Comparison of ENCODE assay signal across 1 mouse cellular context in the genomic region with DNA sequence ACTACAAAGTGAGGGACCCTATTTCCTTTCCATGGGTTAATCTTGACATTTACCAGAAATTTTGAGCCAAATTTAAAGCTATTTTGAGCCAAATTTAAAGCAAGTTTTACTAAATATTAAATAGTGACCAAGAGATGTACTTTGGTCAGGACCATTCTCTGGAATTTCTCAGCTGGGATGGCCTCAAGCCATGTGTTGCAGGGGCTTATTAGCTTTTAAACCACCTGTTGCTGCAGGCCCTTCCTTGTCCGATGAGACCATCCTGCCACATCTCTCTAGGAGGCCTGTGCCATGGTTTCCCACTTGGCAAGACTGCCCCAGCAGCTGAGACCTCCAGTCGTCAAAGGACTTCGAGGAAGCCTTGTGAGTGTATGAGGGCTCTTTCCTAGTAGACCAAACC.
TF ChIP-seq lines count a peak whose summit lies in the region.

No protein-coding gene starts in this region.

TF ChIP-seq in MEL, 35 proteins besides CTCF, POLR2A, EP300 and RAD21 (continued from another document):
- TF ChIP-seq ZNF384 (IDR thresholded peaks at IDR 0.05; ENCODE audit: low read depth, low read length) (no peak), TCF12 (IDR thresholded peaks at IDR 0.05; ENCODE audit: low read depth, low read length) (no peak), SMC3 (IDR thresholded peaks at IDR 0.05; ENCODE audit: low read depth, low read length) (no peak), USF2 (IDR thresholded peaks at IDR 0.05; ENCODE audit: borderline replicate concordance in 1 of 2, insufficient read depth in 1 of 2, low read depth in 1 of 2, low read length in 2 of 2) (no peak), TBP (IDR thresholded peaks at IDR 0.05; ENCODE audit: low read depth, low read length) (no peak), NELFE (IDR thresholded peaks at IDR 0.05; ENCODE audit: low read depth, low read length) (no peak), TAL1 (IDR thresholded peaks at IDR 0.05; ENCODE audit: low read length) (no peak)
